Mouse (Mus musculus) small intestine, adult 2 months (tissue): ENCODE results near the gene Lhx3. TPM values are rescaled to one million over a fixed set of nuclear protein-coding genes. Genes with fewer than 3 reads are reported as not detected.
A peak's percentile ranks its signal among the peaks of the same experiment; 100 is the strongest.

Experiments
- H3K27ac ChIP-seq: fragments of 200-500 bp; 2 replicates; pipeline ENCODE4 v1.5.1; 2012; ENCODE audit warnings: low read depth, low read length, control low read depth, inconsistent platforms; ENCODE audit not compliant: insufficient read depth
- H3K27me3 ChIP-seq: fragments of 200-500 bp; 2 replicates; pipeline ENCODE4 v1.6.1; 2012; ENCODE audit warnings: mild to moderate bottlenecking, moderate library complexity, low read length, inconsistent platforms; ENCODE audit not compliant: control insufficient read depth, insufficient read depth
- H3K36me3 ChIP-seq: fragments of 200-500 bp; 2 replicates; pipeline ENCODE4 v1.6.1; 2012; ENCODE audit warnings: mild to moderate bottlenecking, low read length, control low read depth, inconsistent platforms; ENCODE audit not compliant: control insufficient read depth, insufficient read depth
- H3K4me1 ChIP-seq: fragments of 200-500 bp; 2 replicates; pipeline ENCODE4 v1.6.1; 2012; ENCODE audit warnings: low read length, inconsistent platforms, mixed read lengths; ENCODE audit not compliant: control insufficient read depth, insufficient read depth, insufficient read length
- H3K4me3 ChIP-seq: fragments of 200-500 bp; 2 replicates; pipeline ENCODE4 v1.5.1; 2012; ENCODE audit warnings: low read depth, mild to moderate bottlenecking, control low read depth, inconsistent platforms, low read length, moderate library complexity
- CTCF ChIP-seq: fragments of 200-500 bp; IDR thresholded peaks from 2 replicates; pipeline ENCODE4 v1.5.1; 2012; ENCODE audit warnings: low read depth, mild to moderate bottlenecking, control low read depth, inconsistent platforms, low read length, moderate library complexity, mixed read lengths; ENCODE audit not compliant: insufficient replicate concordance, insufficient read length; ENCODE audit errors: extremely low read depth
- POLR2A ChIP-seq: fragments of 200-500 bp; IDR thresholded peaks from 2 replicates; pipeline ENCODE4 v1.6.1; 2012; ENCODE audit warnings: low read depth, mild to moderate bottlenecking, control low read depth, inconsistent platforms, low read length, moderate library complexity
- WGBS: fragments of 180-500 bp; shearing (Covaris S2); methylation state at CpG from one replicate; pipeline ENCODE4 v1.1.7; 2018; 5-methylcytosine and 5-hydroxymethylcytosine counted together
- polyA plus RNA-seq: library from polyadenylated mRNA; depleted of rRNA; stranded (reverse); fragments of >200 nt; gene quantifications from 2 replicates; pipeline ENCODE4 v1.2.3, GENCODE M21; 2012; rRNA removed

The Lhx3 gene
- polyA plus RNA-seq, 1 experiment, result 0.13 TPM

DNA sequence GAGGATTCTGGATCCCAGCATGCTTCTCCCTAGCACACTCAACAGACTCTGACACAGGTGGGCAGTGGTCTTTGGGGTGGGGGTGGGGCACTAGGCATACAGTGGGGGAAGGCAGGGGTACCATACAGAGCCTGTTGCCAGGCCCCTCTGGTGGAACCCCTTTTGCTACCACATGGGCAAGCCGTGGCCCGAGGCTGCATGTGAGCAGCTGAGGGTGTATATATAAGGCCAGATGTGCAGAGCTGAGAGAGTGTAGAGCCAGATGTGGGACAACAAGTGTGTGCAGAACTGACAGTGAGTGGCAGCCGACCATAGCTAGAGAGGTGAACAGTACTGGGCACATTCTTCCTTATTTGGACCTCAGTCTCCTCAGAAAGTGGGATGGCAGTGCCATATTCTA is 41.2 kb downstream of the Lhx3 start:
- no peaks in the 10 kb centered on the region for H3K36me3 ChIP-seq
- H3K4me3 ChIP-seq, result no peak overlapping the region
- no peaks in the 10 kb centered on the region; the same call in 1 of the 2 replicates for H3K27me3 ChIP-seq
- no peak for TF ChIP-seq CTCF
- no peak for TF ChIP-seq POLR2A
- WGBS, result 76% methylated on average over 3 of the region's 3 CpGs
- no peak overlapping the region for H3K27ac ChIP-seq
- peaks cover 5% of the 10 kb centered on the region for H3K4me1 ChIP-seq

DNA sequence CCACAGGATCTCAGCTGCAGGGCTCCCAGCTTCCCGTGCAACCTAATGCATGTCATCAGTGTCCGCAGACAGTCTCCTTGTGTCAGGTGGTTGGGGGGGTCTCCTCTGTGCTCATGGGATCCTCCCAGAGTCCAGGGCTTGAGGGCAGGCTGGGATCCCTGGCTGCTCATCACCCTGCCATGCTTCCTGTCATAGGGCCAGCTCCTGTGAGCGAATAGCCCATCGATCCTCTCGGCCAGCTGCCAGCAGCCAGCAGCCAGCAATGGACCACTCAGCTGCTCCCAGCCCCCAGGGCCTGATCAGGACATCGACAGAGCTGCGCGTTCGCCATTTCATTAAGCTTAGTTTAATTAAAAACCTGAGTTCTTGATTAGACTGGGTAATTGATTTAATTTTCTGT is 50.0 kb downstream of the Lhx3 start:
- 92% methylated on average over 9 of the region's 9 CpGs for WGBS
- Histone ChIP-seq H3K4me1 (no peaks in the 10 kb centered on the region), H3K4me3 (no peak overlapping the region), H3K27ac (no peak overlapping the region), H3K36me3 (no peaks in the 10 kb centered on the region), H3K27me3 (no peaks in the 10 kb centered on the region)
- TF ChIP-seq POLR2A (no peak), CTCF (no peak)

DNA sequence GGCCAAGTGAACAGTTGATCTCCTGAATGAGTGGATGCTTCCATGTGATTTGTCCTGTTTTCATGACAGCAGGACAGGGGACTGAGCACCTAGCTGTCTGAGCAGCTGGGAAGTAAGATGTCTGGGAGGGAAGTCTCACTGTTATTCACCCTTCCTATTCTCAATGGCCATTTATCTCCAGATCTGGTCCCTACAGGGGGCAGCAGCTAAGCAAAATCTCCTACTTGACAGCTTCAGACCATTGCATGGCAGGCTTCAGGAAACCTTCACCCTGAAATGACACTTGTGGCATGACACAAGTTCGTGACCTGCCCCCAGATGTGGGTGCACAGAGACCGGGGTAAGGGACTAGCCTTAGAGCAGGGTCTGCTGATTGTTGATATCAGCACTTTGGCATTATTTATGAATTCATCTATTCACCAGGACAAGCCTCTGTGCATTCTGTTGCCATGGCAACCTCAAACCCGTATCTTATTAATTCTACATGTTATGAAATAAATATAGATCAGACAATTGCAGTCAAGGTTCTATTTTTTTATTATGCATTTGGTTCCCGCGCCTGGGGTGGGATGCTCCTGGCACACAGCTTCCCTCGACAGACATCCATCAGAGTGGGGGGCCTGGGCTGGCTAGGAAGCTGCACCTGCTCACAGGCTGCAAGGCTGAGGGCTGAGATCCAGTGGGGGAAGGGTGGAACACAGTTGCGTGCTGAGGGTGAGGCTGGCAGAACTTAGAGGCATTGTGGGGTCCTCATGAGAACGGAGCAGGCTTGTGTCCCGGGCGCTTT is 51.7 kb downstream of the Lhx3 start:
- no peak overlapping the region for H3K27ac ChIP-seq
- H3K27me3 ChIP-seq, result no peaks in the 10 kb centered on the region
- no peak overlapping the region for H3K4me3 ChIP-seq
- WGBS, result 79% methylated on average over 10 of the region's 10 CpGs
- TF ChIP-seq CTCF, result no peak
- TF ChIP-seq POLR2A, result no peak
- no peaks in the 10 kb centered on the region for H3K4me1 ChIP-seq
- no peaks in the 10 kb centered on the region for H3K36me3 ChIP-seq

DNA sequence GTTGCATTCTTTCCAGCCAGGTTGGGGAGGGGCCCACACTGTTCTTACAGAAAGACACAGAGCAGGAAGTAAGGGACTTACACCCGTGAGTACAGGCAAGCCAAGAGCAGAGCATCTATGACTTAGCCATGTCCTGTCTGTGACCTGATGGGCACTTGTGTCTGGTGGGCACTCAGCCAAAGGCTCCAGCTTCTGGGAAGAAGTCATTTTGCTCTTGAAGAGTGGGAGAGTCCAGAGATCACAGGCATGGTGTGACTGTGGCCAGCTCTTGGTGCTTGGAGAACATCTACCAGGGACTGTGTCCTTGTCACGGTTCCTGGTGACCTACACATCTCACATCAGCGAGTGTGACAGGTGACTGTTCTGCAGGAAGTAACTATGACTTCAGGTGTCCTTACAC is 52.4 kb downstream of the Lhx3 start:
- 37% methylated on average over 3 of the region's 3 CpGs for WGBS
- no peak overlapping the region for H3K4me3 ChIP-seq
- no peaks in the 10 kb centered on the region for H3K4me1 ChIP-seq
- no peaks in the 10 kb centered on the region for H3K36me3 ChIP-seq
- H3K27me3 ChIP-seq, result no peaks in the 10 kb centered on the region
- TF ChIP-seq CTCF (no peak), POLR2A (no peak)
- H3K27ac ChIP-seq, result no peak overlapping the region

DNA sequence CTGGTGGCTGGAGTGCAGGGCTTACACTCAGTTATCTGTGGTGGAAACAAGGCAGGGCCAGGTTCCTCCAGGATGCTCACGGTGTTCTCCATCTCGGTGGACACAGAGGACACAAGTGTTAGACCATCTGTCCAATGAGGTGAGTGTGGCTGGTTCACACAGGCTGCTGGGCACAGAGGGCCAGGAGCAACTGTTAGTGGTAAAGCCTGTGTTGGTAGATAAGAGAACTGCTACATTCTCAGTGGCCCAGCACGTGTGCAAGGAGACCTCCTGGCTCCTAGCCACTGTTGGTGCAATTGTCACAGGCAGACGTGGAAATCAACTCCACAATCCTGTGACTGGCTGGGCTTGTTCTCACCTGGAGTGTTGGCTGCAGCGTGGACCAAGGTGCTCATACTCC is 53.5 kb downstream of the Lhx3 start:
- TF ChIP-seq POLR2A, result no peak
- TF ChIP-seq CTCF, result no peak
- no peaks in the 10 kb centered on the region for H3K36me3 ChIP-seq
- whole genome bisulfite sequencing, result 58% methylated on average over 5 of the region's 5 CpGs
- no peaks in the 10 kb centered on the region for H3K4me1 ChIP-seq
- no peaks in the 10 kb centered on the region for H3K27me3 ChIP-seq
- no peak overlapping the region for H3K27ac ChIP-seq
- no peak overlapping the region for H3K4me3 ChIP-seq

DNA sequence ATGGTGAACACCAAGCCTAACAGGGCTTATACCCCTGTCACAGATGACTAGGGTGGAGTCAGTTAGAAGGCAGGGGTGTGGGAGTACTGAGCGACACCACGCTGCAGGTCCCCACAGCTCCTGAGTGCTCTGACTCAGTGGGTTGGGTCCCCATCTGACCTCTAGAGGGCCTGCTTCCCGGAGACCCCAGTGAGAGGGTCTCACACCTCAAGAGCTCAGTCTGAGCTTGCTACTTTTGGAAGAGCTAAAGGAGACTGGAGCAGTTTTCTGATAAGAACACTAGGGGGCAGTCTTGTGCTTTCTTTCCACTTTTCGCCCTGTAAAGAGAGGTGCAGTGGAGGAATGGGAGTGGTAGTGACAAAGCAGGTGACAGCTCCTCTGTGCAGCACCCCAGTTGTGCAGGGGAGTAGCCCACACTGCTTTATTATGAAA is 54.2 kb downstream of the Lhx3 start:
- WGBS, result 22% methylated on average over 4 of the region's 4 CpGs

DNA sequence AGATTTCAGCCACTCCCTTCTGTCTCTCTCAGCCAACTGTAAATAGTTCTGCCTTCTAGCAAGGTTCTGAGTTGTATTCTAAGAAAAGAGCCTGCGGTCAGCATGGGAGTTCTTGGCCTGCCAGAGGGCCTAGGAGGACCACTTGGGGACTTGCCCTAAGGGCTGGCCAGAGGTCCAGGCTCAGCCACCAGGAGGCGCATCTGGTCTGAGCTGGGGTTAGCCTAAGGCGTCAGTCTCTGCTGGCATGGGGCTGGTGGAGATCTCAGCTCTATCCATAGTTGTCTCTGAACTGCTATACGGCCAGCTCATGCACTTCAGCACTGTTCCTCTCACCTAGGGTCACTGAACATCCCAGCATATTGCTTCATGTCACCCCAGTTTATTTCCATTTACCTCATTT is 54.8 kb downstream of the Lhx3 start:
- H3K36me3 ChIP-seq, result no peaks in the 10 kb centered on the region
- peak; percentile 60; the same call in 1 of the 2 replicates for TF ChIP-seq CTCF
- no peak for TF ChIP-seq POLR2A
- no peaks in the 10 kb centered on the region for H3K27me3 ChIP-seq
- no peaks in the 10 kb centered on the region for H3K4me1 ChIP-seq
- no peak overlapping the region for H3K4me3 ChIP-seq
- H3K27ac ChIP-seq, result no peak overlapping the region
- WGBS, result 33% methylated on average over 4 of the region's 4 CpGs

More for the DNA sequence above, 54.2 kb downstream of the Lhx3 start:
- Histone ChIP-seq H3K27me3 (no peaks in the 10 kb centered on the region), H3K27ac (no peak overlapping the region), H3K4me1 (no peaks in the 10 kb centered on the region), H3K4me3 (no peak overlapping the region), H3K36me3 (no peaks in the 10 kb centered on the region)
- TF ChIP-seq POLR2A (no peak), CTCF (peak; percentile 54; the same call in 1 of the 2 replicates)

Other genes with a start within 250 kb of the Lhx3 start
- gene Camsap1, start 225.0 kb downstream of the Lhx3 start, polyA plus RNA-seq, result 4.4 and 4.6 TPM in 2 replicates
- 33.8 and 55.1 TPM in 2 replicates for gene Ubac1, start 186.5 kb downstream of the Lhx3 start, polyA plus RNA-seq
- 45.4 and 51.2 TPM in 2 replicates for gene Nacc2, start 85.1 kb downstream of the Lhx3 start, polyA plus RNA-seq
- 10.9 TPM in 2 replicates for gene Qsox2, start 29.2 kb upstream of the Lhx3 start, polyA plus RNA-seq
- gene Ccdc187, start 86.3 kb upstream of the Lhx3 start, polyA plus RNA-seq, result 0.34 and 0.36 TPM in 2 replicates
- gene Gpsm1, start 107.2 kb upstream of the Lhx3 start, polyA plus RNA-seq, result 7.1 and 8.1 TPM in 2 replicates
- gene Dnlz, start 143.8 kb upstream of the Lhx3 start, polyA plus RNA-seq, result 12.6 and 23.7 TPM in 2 replicates
- gene Card9, start 152.6 kb upstream of the Lhx3 start, polyA plus RNA-seq, result 3.3 and 4.5 TPM in 2 replicates
- 14.0 and 20.4 TPM in 2 replicates for gene Snapc4, start 172.4 kb upstream of the Lhx3 start, polyA plus RNA-seq
- 31.3 and 60.0 TPM in 2 replicates for gene Entr1, start 181.0 kb upstream of the Lhx3 start, polyA plus RNA-seq
- gene Pmpca, start 181.1 kb upstream of the Lhx3 start, polyA plus RNA-seq, result 12.0 and 17.7 TPM in 2 replicates
- 9.0 and 17.4 TPM in 2 replicates for gene Inpp5e, start 200.9 kb upstream of the Lhx3 start, polyA plus RNA-seq
- gene Sec16a, start 236.9 kb upstream of the Lhx3 start, polyA plus RNA-seq, result 72.4 and 105 TPM in 2 replicates